Mouse (Mus musculus): ENCODE results near the gene Ccdc181. TPM values are rescaled to one million over a fixed set of nuclear protein-coding genes. Genes with fewer than 3 reads are reported as not detected.

The Ccdc181 gene
- polyA plus RNA-seq, 1 experiment from 2014 or later = 2.7 TPM

GRCm38 (mm10) chr1:164296473-164296872, 21.1 kb downstream of the Ccdc181 start:
- 86% methylated on average over 4 of the region's 5 CpGs for WGBS (ENCODE audit: insufficient replicate concordance)
- DNase-seq = no peak
- Histone ChIP-seq H3K36me3 (replicated peaks; ENCODE audit: insufficient read depth, low read length) (peaks cover 52% of the 10 kb centered on the region), H3K4me3 (ENCODE audit: low read depth, low read length) (no peak overlapping the region), H3K27me3 (ENCODE audit: insufficient read depth, low read length) (no peaks in the 10 kb centered on the region), H3K9ac (replicated peaks) (no peak overlapping the region), H3K27ac (ENCODE audit: low read depth) (no peak overlapping the region), H3K4me2 (ENCODE audit: low read depth, low read length) (no peak overlapping the region), H3K9me3 (ENCODE audit: low read length) (no peaks in the 10 kb centered on the region), H3K4me1 (ENCODE audit: insufficient read depth) (no peaks in the 10 kb centered on the region)
- ATAC-seq = no peak
- TF ChIP-seq EP300 (IDR thresholded peaks at IDR 0.05; ENCODE audit: low read depth) = no peak
- no peak for TF ChIP-seq CTCF (IDR thresholded peaks at IDR 0.05; ENCODE audit: low read depth)

GRCm38 (mm10) chr1:164301949-164302348, 26.6 kb downstream of the Ccdc181 start:
- no peak for TF ChIP-seq CTCF (IDR thresholded peaks at IDR 0.05; ENCODE audit: low read depth)
- no peak for TF ChIP-seq EP300 (IDR thresholded peaks at IDR 0.05; ENCODE audit: low read depth)
- 53% methylated on average over 4 of the region's 4 CpGs for WGBS (ENCODE audit: insufficient replicate concordance)

DNA sequence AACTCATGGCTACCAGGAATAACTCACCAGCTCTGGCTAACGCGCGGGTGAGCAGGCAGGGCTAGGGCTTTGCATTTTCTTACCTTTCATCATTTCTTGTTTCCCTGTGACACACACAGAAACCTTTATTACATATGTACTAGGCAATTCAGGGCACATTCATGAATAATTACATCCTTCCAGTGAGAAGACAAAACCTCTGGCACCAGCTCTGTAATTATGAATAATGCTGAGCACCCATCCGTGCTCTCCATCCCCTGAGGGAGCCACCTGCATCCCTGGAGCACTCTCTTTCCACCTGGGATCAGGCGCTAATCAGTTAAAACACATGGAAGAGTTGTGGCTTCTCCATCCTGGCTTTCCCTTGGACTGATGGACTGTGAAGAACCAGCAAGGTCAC, 28.4 kb downstream of the Ccdc181 start, which contains the start of gene Nme7:
Gene Nme7 (plus strand): TSS at position 301 of the 400 bp plus-strand sequence.
- 86% methylated on average over 5 of the region's 5 CpGs for WGBS (ENCODE audit: insufficient replicate concordance)
- Histone ChIP-seq H3K4me3 (ENCODE audit: low read depth, low read length) (no peak within 1 kb of the TSS), H3K4me2 (ENCODE audit: low read depth, low read length) (no peak within 1 kb of the TSS), H3K4me1 (ENCODE audit: insufficient read depth) (peaks cover 12% of the 10 kb centered on the region), H3K36me3 (replicated peaks; ENCODE audit: insufficient read depth, low read length) (peaks cover 24% of the 10 kb centered on the region), H3K27me3 (ENCODE audit: insufficient read depth, low read length) (no peaks in the 10 kb centered on the region), H3K27ac (ENCODE audit: low read depth) (no peak within 1 kb of the TSS), H3K9ac (replicated peaks) (no peak within 1 kb of the TSS), H3K9me3 (ENCODE audit: low read length) (no peaks in the 10 kb centered on the region)
- no peak for ATAC-seq
- no peak for TF ChIP-seq CTCF (IDR thresholded peaks at IDR 0.05; ENCODE audit: low read depth)
- no peak for TF ChIP-seq EP300 (IDR thresholded peaks at IDR 0.05; ENCODE audit: low read depth)
- DNase-seq = no peak

More at GRCm38 (mm10) chr1:164301949-164302348, 26.6 kb downstream of the Ccdc181 start:
- Histone ChIP-seq H3K9ac (replicated peaks) (no peak overlapping the region), H3K36me3 (replicated peaks; ENCODE audit: insufficient read depth, low read length) (peaks cover 40% of the 10 kb centered on the region), H3K4me1 (ENCODE audit: insufficient read depth) (peaks cover 5% of the 10 kb centered on the region), H3K4me3 (ENCODE audit: low read depth, low read length) (no peak overlapping the region), H3K27ac (ENCODE audit: low read depth) (no peak overlapping the region), H3K9me3 (ENCODE audit: low read length) (no peaks in the 10 kb centered on the region), H3K27me3 (ENCODE audit: insufficient read depth, low read length) (no peaks in the 10 kb centered on the region), H3K4me2 (ENCODE audit: low read depth, low read length) (no peak overlapping the region)
- ATAC-seq = no peak
- DNase-seq = no peak

DNA sequence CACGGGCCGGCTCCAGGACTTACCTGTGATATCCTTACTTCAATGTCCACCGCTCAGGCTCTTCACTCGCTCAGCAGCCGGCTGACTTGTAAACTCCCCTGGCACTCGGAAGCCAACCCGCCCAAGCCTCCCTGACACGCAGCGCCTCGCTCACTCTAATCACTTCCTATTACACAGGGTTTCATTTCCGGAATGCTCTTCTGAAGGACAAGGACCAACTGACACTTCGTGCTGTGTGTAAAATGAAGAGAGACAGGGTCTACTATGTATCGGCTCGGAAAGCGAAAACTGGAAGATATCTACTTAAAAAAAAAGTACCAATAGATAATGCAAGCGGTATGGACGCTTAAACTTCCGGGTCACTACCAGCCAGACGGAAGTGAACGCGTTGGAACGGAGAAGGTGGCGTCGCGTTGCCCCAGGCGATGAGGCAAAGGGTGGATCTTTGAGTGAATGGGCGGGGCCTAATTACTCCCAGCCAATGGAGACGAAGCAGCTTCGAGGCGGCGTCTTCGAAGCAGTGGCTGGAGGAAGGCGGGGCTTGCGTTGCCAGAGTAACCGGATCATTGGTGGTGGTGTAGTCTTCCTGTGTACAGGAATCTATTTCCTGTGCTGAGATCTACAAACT, 31.9 kb downstream of the Ccdc181 start, which contains the start of gene Blzf1:
Gene Blzf1 (minus strand): TSS at position 366 of the 628 bp plus-strand sequence.
- ATAC-seq (peak; percentile 99), DNase-seq (peak; percentile 98)
- no peaks in the 10 kb centered on the region for H3K9me3 ChIP-seq (ENCODE audit: low read length)
- TF ChIP-seq CTCF (IDR thresholded peaks at IDR 0.05; ENCODE audit: low read depth) (no peak), EP300 (IDR thresholded peaks at IDR 0.05; ENCODE audit: low read depth) (peak; percentile 60; the same call in 1 of the 2 replicates)
- H3K27ac ChIP-seq (ENCODE audit: low read depth) = peak within 1 kb of the TSS; percentile 78
- peaks cover 6% of the 10 kb centered on the region for H3K36me3 ChIP-seq (replicated peaks; ENCODE audit: insufficient read depth, low read length)
- under 1% methylated on average over 35 of the region's 35 CpGs for WGBS (ENCODE audit: insufficient replicate concordance)
- peaks cover 12% of the 10 kb centered on the region for H3K4me1 ChIP-seq (ENCODE audit: insufficient read depth)
- no peaks in the 10 kb centered on the region for H3K27me3 ChIP-seq (ENCODE audit: insufficient read depth, low read length)
- peak within 1 kb of the TSS; percentile 72 for H3K4me3 ChIP-seq (ENCODE audit: low read depth, low read length)
- peak within 1 kb of the TSS; percentile 74 for H3K4me2 ChIP-seq (ENCODE audit: low read depth, low read length)
- H3K9ac ChIP-seq (replicated peaks) = peak within 1 kb of the TSS; percentile 69

GRCm38 (mm10) chr1:164307922-164308321, 32.5 kb downstream of the Ccdc181 start:
- peak overlapping the region; percentile 74 for H3K4me2 ChIP-seq (ENCODE audit: low read depth, low read length)
- H3K9ac ChIP-seq (replicated peaks) = peak overlapping the region; percentile 52
- H3K4me3 ChIP-seq (ENCODE audit: low read depth, low read length) = peak overlapping the region; percentile 72
- H3K27ac ChIP-seq (ENCODE audit: low read depth) = no peak overlapping the region
- H3K4me1 ChIP-seq (ENCODE audit: insufficient read depth) = peaks cover 12% of the 10 kb centered on the region
- no peaks in the 10 kb centered on the region for H3K9me3 ChIP-seq (ENCODE audit: low read length)
- no peaks in the 10 kb centered on the region for H3K27me3 ChIP-seq (ENCODE audit: insufficient read depth, low read length)
- 13% methylated on average over 10 of the region's 10 CpGs for WGBS (ENCODE audit: insufficient replicate concordance)
- ATAC-seq (no peak), DNase-seq (no peak)
- TF ChIP-seq CTCF (IDR thresholded peaks at IDR 0.05; ENCODE audit: low read depth) = no peak
- no peak for TF ChIP-seq EP300 (IDR thresholded peaks at IDR 0.05; ENCODE audit: low read depth)
- peaks cover 3% of the 10 kb centered on the region; the same call in 1 of the 2 replicates for H3K36me3 ChIP-seq (replicated peaks; ENCODE audit: insufficient read depth, low read length)

DNA sequence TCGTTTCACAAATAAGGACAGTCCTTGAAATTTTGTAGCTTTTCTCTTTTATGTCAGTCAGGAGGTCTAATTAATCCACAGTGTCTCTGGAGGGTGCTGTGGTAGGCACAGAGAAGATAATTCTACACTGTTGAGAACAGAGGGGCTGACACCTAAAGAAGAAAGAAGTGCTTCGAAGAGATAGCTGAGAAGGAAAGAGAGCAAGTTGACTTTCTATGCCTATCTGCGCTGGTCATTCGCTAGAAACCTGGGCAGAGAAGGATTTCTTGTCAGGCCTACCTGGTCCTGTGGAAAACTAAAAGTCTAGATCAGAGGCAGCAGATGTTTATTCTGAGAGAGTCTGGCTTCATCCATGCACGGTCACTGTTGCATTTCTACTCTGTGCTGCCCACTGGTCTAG, 38.7 kb downstream of the Ccdc181 start:
- Histone ChIP-seq H3K36me3 (replicated peaks; ENCODE audit: insufficient read depth, low read length) (peaks cover 3% of the 10 kb centered on the region; the same call in 1 of the 2 replicates), H3K9me3 (ENCODE audit: low read length) (no peaks in the 10 kb centered on the region), H3K4me2 (ENCODE audit: low read depth, low read length) (no peak overlapping the region), H3K4me1 (ENCODE audit: insufficient read depth) (peaks cover 3% of the 10 kb centered on the region; the same call in 1 of the 2 replicates), H3K27ac (ENCODE audit: low read depth) (no peak overlapping the region), H3K27me3 (ENCODE audit: insufficient read depth, low read length) (no peaks in the 10 kb centered on the region), H3K9ac (replicated peaks) (no peak overlapping the region), H3K4me3 (ENCODE audit: low read depth, low read length) (no peak overlapping the region)
- TF ChIP-seq CTCF (IDR thresholded peaks at IDR 0.05; ENCODE audit: low read depth) (no peak), EP300 (IDR thresholded peaks at IDR 0.05; ENCODE audit: low read depth) (no peak)
- DNase-seq (no peak), ATAC-seq (no peak)
- 84% methylated on average over 5 of the region's 5 CpGs for WGBS (ENCODE audit: insufficient replicate concordance)

All from liver, postnatal 0 days (tissue).